Mouse (Mus musculus) olfactory bulb, adult 2 months (tissue): ENCODE data around the gene Sorcs1.

Experiments used
- CTCF ChIP-seq: fragments of 200-500 bp; IDR thresholded peaks from 2 replicates; pipeline ENCODE4 v1.5.1; 2012; ENCODE audit warnings: low read depth, mild to moderate bottlenecking, low read length, moderate library complexity; ENCODE audit not compliant: insufficient read depth
- POLR2A ChIP-seq: fragments of 200-500 bp; IDR thresholded peaks from 2 replicates; pipeline ENCODE4 v1.6.1; 2012; ENCODE audit warnings: mild to moderate bottlenecking, low read depth, low read length, moderate library complexity; ENCODE audit not compliant: insufficient read depth

DNA sequence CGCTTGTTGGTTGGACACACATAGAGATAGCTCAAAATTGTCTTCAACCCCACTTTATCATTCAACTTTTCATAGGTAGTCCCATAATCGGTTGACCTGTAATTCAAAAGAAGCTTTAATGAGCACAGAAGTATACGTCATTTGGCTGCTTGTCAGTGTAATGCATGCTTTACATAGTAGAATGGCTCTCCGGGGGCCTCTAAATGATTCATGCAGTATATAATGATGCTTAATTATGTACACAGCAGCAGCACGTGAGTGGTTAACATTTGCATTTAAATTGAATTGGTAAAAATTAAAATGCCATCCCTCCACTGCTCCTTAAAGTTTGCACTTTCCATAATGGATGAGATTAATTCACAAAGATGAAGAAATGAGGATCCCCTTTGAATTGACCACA is 299.5 kb downstream of the Sorcs1 start:
- TF ChIP-seq POLR2A (no peak), CTCF (no peak)
